Mouse (Mus musculus) intestine, embryonic 14.5 days (tissue): ENCODE measurements around the gene Msrb1. TPM values are rescaled to one million over a fixed set of nuclear protein-coding genes. Genes with fewer than 3 reads are reported as not detected.
A peak's percentile ranks its signal among the peaks of the same experiment; 100 is the strongest.

Source experiments
- ATAC-seq: fragments of 200-750 bp; cut with Nextera tagmentation; replicated peaks from 2 replicates; pipeline ENCODE4 v1.8.0; 2017; ENCODE audit warnings: low read depth, moderate number of reproducible peaks, moderate TSS enrichment, moderate library complexity; ENCODE audit not compliant: low FRiP score, low TSS enrichment
- DNase-seq: peaks from one replicate; pipeline ENCODE4 v3.0.0-alpha.2; 2018; ENCODE audit warnings: low spot score
- H3K27ac ChIP-seq: fragments of 300-500 bp; sonication (generic); 2 replicates; pipeline ENCODE4 v1.5.1; 2014; ENCODE audit warnings: low read depth, mild to moderate bottlenecking, control low read depth
- H3K27me3 ChIP-seq: fragments of 300-500 bp; sonication (generic); replicated peaks from 2 replicates; pipeline ENCODE4 v1.6.1; 2014; ENCODE audit warnings: low read length, control low read depth; ENCODE audit not compliant: control insufficient read depth, insufficient read depth
- H3K36me3 ChIP-seq: fragments of 300-500 bp; sonication (generic); 2 replicates; pipeline ENCODE4 v1.6.1; 2014; ENCODE audit warnings: low read length, control low read depth; ENCODE audit not compliant: control insufficient read depth, insufficient read depth
- H3K4me1 ChIP-seq: fragments of 300-500 bp; sonication (generic); replicated peaks from 2 replicates; pipeline ENCODE4 v1.6.1; 2014; ENCODE audit warnings: low read length, control low read depth, mixed read lengths; ENCODE audit not compliant: control insufficient read depth, insufficient read depth
- H3K4me2 ChIP-seq: fragments of 300-500 bp; sonication (generic); 2 replicates; pipeline ENCODE4 v1.6.1; 2014; ENCODE audit warnings: low read length
- H3K4me3 ChIP-seq: fragments of 300-500 bp; sonication (generic); 2 replicates; pipeline ENCODE4 v1.5.1; 2014; ENCODE audit warnings: low read depth, low read length, control low read depth, mixed read lengths
- H3K9ac ChIP-seq: fragments of 300-500 bp; sonication (generic); 2 replicates; pipeline ENCODE4 v1.6.1; 2014; ENCODE audit warnings: mild to moderate bottlenecking, low read length
- H3K9me3 ChIP-seq: fragments of 300-500 bp; sonication (generic); 2 replicates; pipeline ENCODE4 v1.6.1; 2016; ENCODE audit warnings: low read length, control low read depth; ENCODE audit not compliant: control insufficient read depth
- WGBS: fragments of 180-500 bp; shearing (Covaris S2); extraction: QIAGEN DNeasy Blood & Tissue Kit; methylation state at CpG from one replicate; pipeline ENCODE4 v1.1.7; 2014; 5-methylcytosine and 5-hydroxymethylcytosine counted together
- polyA plus RNA-seq: library from polyadenylated mRNA; unstranded; fragments of >200 nt; fragmentation: Nextera tagmentation; extraction: Ambion mirVana; gene quantifications from 2 replicates; pipeline ENCODE4 v1.2.1, GENCODE M21; 2014

The Msrb1 gene
- polyA plus RNA-seq, 1 experiment from 2014 or later = 32.3 TPM

DNA sequence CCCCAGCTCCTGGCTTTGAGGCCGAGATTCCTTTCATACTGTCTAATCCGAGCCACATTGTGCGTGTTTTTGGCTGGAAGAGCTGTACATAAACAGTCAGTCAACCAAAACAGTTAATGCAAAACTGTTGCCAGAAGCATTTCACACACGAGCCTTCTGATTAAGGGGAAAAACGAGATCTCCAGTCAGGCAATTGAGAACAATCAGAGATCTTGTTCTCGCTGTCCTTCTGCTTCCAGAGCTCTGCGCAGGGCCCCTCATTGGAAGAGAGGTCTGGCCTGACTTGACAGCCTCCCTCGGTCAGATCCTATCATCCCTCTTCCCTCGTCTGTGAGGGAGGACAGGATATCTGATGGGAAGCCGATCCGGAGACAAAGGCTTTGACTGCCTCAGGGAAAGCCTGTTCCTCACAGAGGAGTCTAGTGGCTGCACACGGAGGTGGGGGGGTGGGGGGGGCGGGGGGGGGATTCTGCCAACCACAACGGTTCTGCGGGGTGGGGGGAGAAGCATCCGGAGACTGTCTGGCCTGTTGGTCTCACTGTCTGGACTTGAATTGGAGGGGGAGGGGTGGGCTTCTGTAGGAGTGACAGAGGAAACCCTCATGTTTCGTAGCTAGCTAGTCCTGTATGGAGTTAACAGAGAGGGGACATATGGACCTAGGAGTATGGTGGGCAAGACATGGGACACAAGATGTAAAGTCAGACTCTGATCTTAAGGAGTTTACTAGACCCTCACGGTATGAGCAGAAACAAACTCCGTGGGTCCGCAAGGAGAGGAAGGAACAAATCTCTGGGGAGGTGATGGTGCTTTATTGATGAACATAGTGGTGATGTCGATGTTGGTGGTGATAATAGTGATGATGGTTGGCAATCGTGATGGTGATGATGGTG is 28.8 kb downstream of the Msrb1 start:
- Histone ChIP-seq H3K4me2 (no peak overlapping the region), H3K27ac (0 out of 2 replicates have a peak overlapping the region, but pooled peaks have one; percentile 38)

DNA sequence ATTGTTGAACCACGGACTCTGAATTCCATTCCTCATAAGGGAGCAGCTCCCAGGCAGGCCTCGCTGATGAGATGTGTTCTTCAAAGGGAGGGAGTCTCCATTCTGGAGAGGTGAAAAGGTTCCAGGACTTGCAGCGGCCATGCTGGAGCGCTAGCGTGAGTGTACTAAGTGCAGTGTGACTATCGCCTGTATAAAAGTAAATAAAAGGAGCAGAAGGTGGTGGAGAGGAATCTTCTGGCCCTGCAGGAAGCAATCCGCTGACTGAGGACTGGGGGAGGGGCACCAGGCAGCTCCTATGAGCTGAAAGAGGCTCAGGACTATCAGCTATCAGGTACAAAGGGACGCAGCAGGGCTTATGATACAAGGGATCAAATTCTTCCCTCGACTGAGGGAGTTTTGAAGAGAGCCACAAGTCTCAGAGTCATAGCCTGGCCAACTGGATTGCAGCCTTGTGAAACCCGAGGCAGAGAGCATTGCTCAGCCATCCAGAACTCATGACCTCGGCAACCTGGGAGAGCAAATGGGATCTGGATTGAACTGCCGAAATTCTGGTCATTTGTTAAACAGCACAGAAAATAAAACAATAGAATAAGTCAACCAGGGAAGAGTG is 29.9 kb downstream of the Msrb1 start:
- no peaks in the 10 kb centered on the region for H3K9me3 ChIP-seq
- no peak overlapping the region for H3K27ac ChIP-seq
- H3K36me3 ChIP-seq = no peaks in the 10 kb centered on the region
- WGBS = 21% methylated on average over 12 of the region's 12 CpGs
- no peaks in the 10 kb centered on the region for H3K27me3 ChIP-seq
- H3K4me2 ChIP-seq = no peak overlapping the region
- DNase-seq (no peak), ATAC-seq (no peak)
- no peak overlapping the region for H3K4me3 ChIP-seq
- H3K4me1 ChIP-seq = no peaks in the 10 kb centered on the region; the same call in 1 of the 2 replicates
- H3K9ac ChIP-seq = no peak overlapping the region

More for the DNA sequence above, 28.8 kb downstream of the Msrb1 start:
- H3K9me3 ChIP-seq = no peaks in the 10 kb centered on the region
- H3K36me3 ChIP-seq = no peaks in the 10 kb centered on the region
- ATAC-seq (no peak), DNase-seq (no peak)
- no peak overlapping the region for H3K4me3 ChIP-seq
- H3K27me3 ChIP-seq = no peaks in the 10 kb centered on the region
- H3K4me1 ChIP-seq = no peaks in the 10 kb centered on the region; the same call in 1 of the 2 replicates
- WGBS = 45% methylated on average over 22 of the region's 22 CpGs
- H3K9ac ChIP-seq = no peak overlapping the region

DNA sequence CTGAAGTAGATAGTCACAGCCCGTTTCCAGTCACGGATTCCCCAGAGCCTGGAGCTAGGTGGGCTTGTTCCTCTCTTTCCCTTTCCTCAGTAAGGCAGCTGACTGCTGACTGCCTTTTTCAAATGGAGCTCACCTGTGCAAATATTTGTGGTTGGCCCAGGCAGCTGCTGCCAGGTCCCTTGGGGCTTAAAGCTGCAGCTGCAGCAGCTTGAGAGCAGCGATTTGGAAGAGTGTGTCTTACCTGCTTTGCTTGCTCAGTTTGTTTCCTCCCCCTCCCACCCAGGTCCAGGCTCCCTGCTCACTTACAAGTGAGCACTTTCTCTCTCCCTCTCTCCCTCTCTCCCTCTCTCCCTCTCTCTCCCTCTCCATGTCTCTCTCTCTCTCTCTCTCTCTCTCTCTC is 32.7 kb downstream of the Msrb1 start:
- DNase-seq (no peak), ATAC-seq (no peak)
- WGBS = 28% methylated on average over 3 of the region's 3 CpGs
- Histone ChIP-seq H3K4me2 (no peak overlapping the region), H3K9me3 (0 out of 2 replicates have a peak, but pooled peaks cover 4% of the 10 kb centered on the region), H3K27ac (no peak overlapping the region), H3K27me3 (no peaks in the 10 kb centered on the region), H3K9ac (no peak overlapping the region), H3K36me3 (no peaks in the 10 kb centered on the region), H3K4me3 (no peak overlapping the region), H3K4me1 (no peaks in the 10 kb centered on the region; the same call in 1 of the 2 replicates)

DNA sequence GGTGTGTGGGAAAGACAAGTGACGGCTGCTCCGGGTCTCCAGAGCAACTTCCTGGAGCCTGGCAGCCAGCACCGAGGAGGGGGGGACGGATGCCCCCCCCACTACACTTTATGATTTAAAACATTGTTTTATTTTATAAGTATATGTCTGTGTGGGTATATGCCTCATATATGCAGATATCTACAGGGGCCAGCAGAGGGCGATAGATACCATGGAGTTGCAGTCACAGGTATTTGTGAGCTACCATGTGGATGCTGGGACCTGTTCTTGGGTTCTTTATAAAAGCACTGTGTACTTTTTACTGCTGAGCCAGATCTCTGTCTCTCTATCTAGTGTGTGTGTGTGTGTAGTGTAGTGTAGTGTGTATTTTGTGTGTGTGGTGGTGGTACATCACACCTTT is 36.8 kb downstream of the Msrb1 start:
- ATAC-seq = no peak

DNA sequence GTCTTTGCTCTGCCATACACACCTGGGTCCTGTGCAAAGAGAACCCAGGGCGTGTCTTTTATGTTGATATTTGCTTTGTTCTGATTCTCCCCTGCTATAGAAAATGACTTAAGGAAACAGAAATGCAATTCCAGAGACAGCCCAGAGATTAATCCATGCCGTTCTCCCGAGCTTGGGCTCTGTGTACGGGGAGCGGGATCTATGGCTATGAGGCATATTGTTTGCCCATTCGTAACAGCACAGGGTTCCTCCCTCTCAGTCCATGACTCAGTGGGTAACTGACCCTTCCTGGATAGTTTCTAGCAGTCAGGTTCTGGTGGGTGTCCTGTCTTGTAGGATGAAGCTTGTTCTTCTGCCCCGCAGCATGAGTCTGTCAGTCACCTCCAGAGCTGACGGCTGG is 38.7 kb downstream of the Msrb1 start:
- no peak for DNase-seq
- ATAC-seq = no peak
- no peaks in the 10 kb centered on the region for H3K4me1 ChIP-seq
- no peak overlapping the region for H3K4me2 ChIP-seq
- 0 out of 2 replicates have a peak, but pooled peaks cover 4% of the 10 kb centered on the region for H3K9me3 ChIP-seq
- WGBS = 72% methylated on average over 8 of the region's 8 CpGs
- no peak overlapping the region for H3K4me3 ChIP-seq
- no peaks in the 10 kb centered on the region for H3K36me3 ChIP-seq
- no peak overlapping the region for H3K27ac ChIP-seq
- H3K27me3 ChIP-seq = no peaks in the 10 kb centered on the region
- H3K9ac ChIP-seq = no peak overlapping the region

More for the DNA sequence above, 36.8 kb downstream of the Msrb1 start:
- no peaks in the 10 kb centered on the region for H3K4me1 ChIP-seq
- H3K27ac ChIP-seq = no peak overlapping the region
- no peak overlapping the region for H3K9ac ChIP-seq
- no peaks in the 10 kb centered on the region for H3K36me3 ChIP-seq
- no peak overlapping the region for H3K4me2 ChIP-seq
- 0 out of 2 replicates have a peak, but pooled peaks cover 4% of the 10 kb centered on the region for H3K9me3 ChIP-seq
- DNase-seq = no peak
- H3K27me3 ChIP-seq = no peaks in the 10 kb centered on the region
- no peak overlapping the region for H3K4me3 ChIP-seq
- WGBS = 80% methylated on average over 5 of the region's 5 CpGs

DNA sequence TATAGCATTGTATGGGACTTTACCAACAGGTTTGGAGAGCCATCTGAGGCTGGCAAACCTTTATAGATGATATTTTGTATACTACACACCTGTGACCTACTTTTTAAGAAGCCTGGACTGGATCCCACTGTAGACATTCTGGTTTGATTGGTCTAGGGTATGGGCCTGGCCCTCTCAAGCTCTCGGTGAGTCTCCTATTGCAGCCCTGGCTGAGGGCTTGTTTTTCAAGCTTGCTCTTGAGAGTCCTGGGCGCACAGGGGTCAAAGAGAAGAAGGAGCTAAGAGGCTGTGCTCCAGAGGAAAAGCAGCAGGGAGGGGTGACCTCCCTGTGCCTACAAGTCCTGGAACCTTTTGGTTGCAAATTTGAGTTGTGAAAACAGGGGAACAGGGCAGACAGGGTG is 40.6 kb downstream of the Msrb1 start:
- Histone ChIP-seq H3K36me3 (no peaks in the 10 kb centered on the region), H3K9me3 (0 out of 2 replicates have a peak, but pooled peaks cover 4% of the 10 kb centered on the region), H3K27ac (no peak overlapping the region), H3K4me3 (no peak overlapping the region), H3K27me3 (no peaks in the 10 kb centered on the region), H3K4me1 (no peaks in the 10 kb centered on the region), H3K9ac (no peak overlapping the region), H3K4me2 (no peak overlapping the region)
- DNase-seq (no peak), ATAC-seq (no peak)
- WGBS = 79% methylated on average over 2 of the region's 2 CpGs

DNA sequence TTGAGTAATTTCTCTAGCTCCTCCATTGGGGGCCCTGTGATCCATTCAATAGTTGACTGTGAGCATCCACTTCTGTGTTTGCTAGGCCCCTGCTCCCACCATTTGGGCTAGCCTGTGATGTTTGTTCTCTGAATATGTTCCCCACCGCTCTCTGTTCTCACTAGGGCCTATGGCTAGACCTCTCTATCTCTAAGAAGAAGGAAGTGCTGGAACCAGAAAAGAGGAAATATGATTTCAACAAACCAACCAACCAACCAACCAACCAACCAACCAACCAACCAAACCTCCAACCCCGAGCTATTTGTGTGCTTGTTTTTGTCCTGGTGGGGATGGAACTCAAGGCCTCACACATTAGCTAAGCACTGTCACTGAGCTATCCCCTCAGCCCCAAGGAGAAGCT is 44.4 kb downstream of the Msrb1 start:
- Histone ChIP-seq H3K4me1 (no peaks in the 10 kb centered on the region), H3K9me3 (no peaks in the 10 kb centered on the region), H3K4me2 (no peak overlapping the region), H3K4me3 (no peak overlapping the region), H3K9ac (no peak overlapping the region), H3K27me3 (no peaks in the 10 kb centered on the region), H3K36me3 (no peaks in the 10 kb centered on the region), H3K27ac (no peak overlapping the region)
- ATAC-seq (no peak), DNase-seq (no peak)
- WGBS = 76% methylated on average over 2 of the region's 2 CpGs

DNA sequence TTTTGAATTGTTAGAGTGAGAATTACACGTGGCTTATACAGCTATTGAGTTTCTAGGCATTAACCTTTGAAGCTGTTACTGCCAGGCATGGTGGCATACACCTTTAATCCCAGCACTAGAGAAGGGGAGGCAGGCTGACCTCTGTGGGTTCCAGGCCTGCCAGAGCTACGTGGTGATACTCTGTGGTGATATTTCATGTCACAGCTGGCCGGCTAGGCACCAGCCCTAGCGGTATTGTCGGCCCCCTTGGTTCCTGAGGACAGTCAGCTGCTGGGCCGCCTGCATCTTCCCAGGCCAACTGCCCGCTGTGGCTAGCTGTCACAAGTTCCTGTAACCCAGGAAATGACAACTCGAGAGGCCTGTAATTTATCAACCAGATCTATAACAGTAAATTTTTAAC is 55.7 kb downstream of the Msrb1 start:
- 53% methylated on average over 8 of the region's 8 CpGs for WGBS
- Histone ChIP-seq H3K9me3 (no peaks in the 10 kb centered on the region), H3K4me3 (no peak overlapping the region), H3K9ac (no peak overlapping the region), H3K36me3 (no peaks in the 10 kb centered on the region), H3K27me3 (no peaks in the 10 kb centered on the region), H3K4me1 (no peaks in the 10 kb centered on the region), H3K4me2 (no peak overlapping the region), H3K27ac (no peak overlapping the region)
- no peak for DNase-seq
- no peak for ATAC-seq
